Comparison of ENCODE assay signal across 19 mouse cellular contexts in the genomic region with DNA sequence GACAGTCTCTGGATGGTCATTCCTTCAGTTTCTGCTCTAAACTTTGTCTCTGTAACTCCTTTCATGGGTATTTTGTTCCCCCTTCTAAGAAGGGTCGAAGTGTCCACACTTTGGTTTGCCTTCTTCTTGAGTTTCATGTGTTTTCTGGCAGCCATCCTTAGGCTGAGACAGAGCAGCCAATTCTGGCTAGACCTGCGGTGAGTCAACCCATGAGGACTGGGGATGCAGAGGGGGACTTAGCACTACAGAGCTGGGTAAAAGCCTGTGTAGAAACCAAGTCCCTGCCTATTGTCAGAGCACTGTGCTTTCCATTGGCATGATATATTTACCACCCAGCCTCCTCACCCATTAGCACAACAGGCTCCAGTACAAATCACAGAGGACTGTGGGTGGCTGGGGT. TPM values are rescaled to one million over a fixed set of nuclear protein-coding genes. Genes with fewer than 3 reads are reported as not detected.
"Had no signal": no experiment of that assay in that cellular context is flagged by ENCODE, and none has a peak within 500 bp of the region (broad histone marks: within the 10 kb centered on the region; RNA-seq: fewer than 3 reads in every experiment).

No protein-coding gene starts in this region.

- H3K27ac ChIP-seq: lung, embryonic 15.5 days; macrophage; midbrain, embryonic 12.5 days; midbrain, embryonic 15.5 days; neural tube, embryonic 12.5 days had no signal

- DNase-seq: liver, postnatal 0 days; lung, adult 2 months; lung, postnatal 14 days; lung, postnatal 36 days; right cerebral cortex, postnatal 14 days; thymus, adult 18-20 months; thymus, postnatal 14 days; thymus, postnatal 36 days had no signal

- ATAC-seq: liver, postnatal 0 days; lung, postnatal 0 days; midbrain, embryonic 15.5 days had no signal

- H3K4me3 ChIP-seq: lung, embryonic 15.5 days; megakaryocyte, embryonic 14.5 days; midbrain, embryonic 12.5 days; midbrain, embryonic 15.5 days; neural tube, embryonic 12.5 days had no signal

RNA-seq across cellular contexts. Expression of a gene that starts 41.9 kb away (rescaled TPM):
- total RNA-seq: midbrain, postnatal 0 days; monocyte, adult 5-6 weeks; neutrophil, adult 5-6 weeks had no signal

RNA-seq across cellular contexts. Expression of a gene that starts 42.9 kb away (rescaled TPM):
- total RNA-seq: megakaryocyte progenitor cell, adult 5-6 weeks; monocyte, adult 5-6 weeks; neutrophil, adult 5-6 weeks had no signal
